Comparison of ENCODE assay signal across 12 mouse cellular contexts in the genomic region with DNA sequence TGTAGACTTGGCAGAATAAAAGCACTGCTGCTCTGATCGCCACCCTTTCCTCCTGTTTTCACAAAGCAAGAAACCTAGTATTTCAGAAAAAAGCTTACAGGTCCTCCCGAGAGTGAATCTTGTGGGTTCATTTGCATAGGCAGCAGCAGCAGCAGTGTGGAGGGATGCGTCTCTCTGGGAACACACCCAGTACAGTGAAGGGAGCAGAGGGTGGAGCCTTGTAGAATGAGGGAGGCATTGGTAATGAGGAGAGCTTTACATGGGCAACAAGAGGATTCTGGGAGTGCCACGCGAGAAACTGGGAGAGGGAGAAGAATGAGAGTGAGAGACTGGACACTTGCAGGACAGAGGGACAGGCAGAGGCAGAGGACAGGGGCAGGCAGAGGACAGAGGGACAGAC. TPM values are rescaled to one million over a fixed set of nuclear protein-coding genes. Genes with fewer than 3 reads are reported as not detected.
DNase-seq lines count a peak whose midpoint lies in the region; ATAC-seq and TF ChIP-seq lines count a peak whose summit lies in the region.
"Had no signal": no experiment of that assay in that cellular context is flagged by ENCODE, and none has a peak within 500 bp of the region (broad histone marks: within the 10 kb centered on the region; RNA-seq: fewer than 3 reads in every experiment).

No protein-coding gene starts in this region.

- no peak overlapping the region for H3K4me3 ChIP-seq in kidney, postnatal 0 days (replicated peaks; ENCODE audit: low read depth, low read length)
- H3K4me3 ChIP-seq in erythroblast, embryonic 14.5 days (replicated peaks): peak overlapping the region; percentile 7
- H3K4me3 ChIP-seq: embryonic facial prominence, embryonic 15.5 days; heart, adult 2 months had no signal

- no peaks in the 10 kb centered on the region for H3K27me3 ChIP-seq in kidney, postnatal 0 days (ENCODE audit: insufficient read depth, low read length)
- no peaks in the 10 kb centered on the region for H3K27me3 ChIP-seq in erythroblast, embryonic 14.5 days (ENCODE audit: control insufficient read depth)
- H3K27me3 ChIP-seq: Patski had no signal

- TF ChIP-seq CTCF in kidney, postnatal 0 days (IDR thresholded peaks at IDR 0.05; ENCODE audit: low read depth): no peak

- H3K9me3 ChIP-seq in kidney, postnatal 0 days (replicated peaks; ENCODE audit: low read length): no peaks in the 10 kb centered on the region
- H3K9me3 ChIP-seq in erythroblast, embryonic 14.5 days (ENCODE audit: control insufficient read depth, low read length): no peaks in the 10 kb centered on the region
- H3K9me3 ChIP-seq: embryonic facial prominence, embryonic 15.5 days had no signal

- no peak overlapping the region for H3K27ac ChIP-seq in kidney, postnatal 0 days
- H3K27ac ChIP-seq: embryonic facial prominence, embryonic 15.5 days; heart, adult 2 months had no signal

- no peak overlapping the region for H3K4me2 ChIP-seq in kidney, postnatal 0 days (ENCODE audit: low read length)
- H3K4me2 ChIP-seq: embryonic facial prominence, embryonic 15.5 days had no signal

- no peaks in the 10 kb centered on the region for H3K4me1 ChIP-seq in kidney, postnatal 0 days (replicated peaks; ENCODE audit: insufficient read depth, low read length)
- H3K4me1 ChIP-seq in erythroblast, embryonic 14.5 days (ENCODE audit: control insufficient read depth): peaks cover 67% of the 10 kb centered on the region

- H3K36me3 ChIP-seq in kidney, postnatal 0 days (ENCODE audit: insufficient read depth, low read length): no peaks in the 10 kb centered on the region
- H3K36me3 ChIP-seq in erythroblast, embryonic 14.5 days (ENCODE audit: control insufficient read depth): peaks cover 34% of the 10 kb centered on the region
- H3K36me3 ChIP-seq: embryonic facial prominence, embryonic 15.5 days had no signal

- DNase-seq in kidney, postnatal 0 days (ENCODE audit: low spot score): peak; percentile 27
- DNase-seq in kidney, postnatal 10 days: no peak
- DNase-seq in spleen, adult 12 weeks (ENCODE audit: low spot score): peak; percentile 19
- DNase-seq in spleen, postnatal 14 days (ENCODE audit: low spot score in 2 of 2): no peak
- no peak for DNase-seq in ovary, adult 18-20 months (ENCODE audit: low spot score)
- DNase-seq in left cerebral cortex, postnatal 4 days: no peak
- DNase-seq in layer of hippocampus, adult 8-10 months (ENCODE audit: low spot score in 2 of 2): no peak
- DNase-seq: heart, adult 2 months; thymus, postnatal 25 days had no signal

- intact Hi-C loops in left cerebral cortex, postnatal 4 days (cut with DNase I): no loop called here

- no peak overlapping the region for H3K9ac ChIP-seq in kidney, postnatal 0 days (ENCODE audit: low read depth, low read length)
- H3K9ac ChIP-seq: embryonic facial prominence, embryonic 15.5 days had no signal

- 33% methylated on average over 5 of the region's 5 CpGs for WGBS in kidney, postnatal 0 days

- no peak for ATAC-seq in kidney, postnatal 0 days (replicated peaks; ENCODE audit: low FRiP score, low read depth)
- ATAC-seq: Patski had no signal

RNA-seq across cellular contexts. Expression of gene Dop1b, which starts 2.7 kb away (rescaled TPM):
- 22.5 and 23.6 TPM in 2 replicates for polyA plus RNA-seq in kidney, postnatal 0 days (2015; fragmentation: Nextera tagmentation; extraction: Ambion mirVana)
- 2.8 and 3.1 TPM in 2 replicates for polyA plus RNA-seq in erythroblast, embryonic 14.5 days (2012)
- total RNA-seq in left cerebral cortex, postnatal 4 days (2021): 10 to 100 TPM; 94.6 to 97.1 TPM
- 100 to 1,000 TPM in 3 of 4 experiments, 10 to 100 TPM in 1; 88.7 to 126 (median 112) TPM for total RNA-seq in layer of hippocampus, adult 8-10 months (2022)

RNA-seq across cellular contexts. Expression of gene Cbr3, which starts 31.4 kb away (rescaled TPM):
- polyA plus RNA-seq in kidney, postnatal 0 days (2015; fragmentation: Nextera tagmentation; extraction: Ambion mirVana): 8.6 and 9.6 TPM in 2 replicates
- polyA plus RNA-seq in erythroblast, embryonic 14.5 days (2012): not detected in 2 replicates
- total RNA-seq in left cerebral cortex, postnatal 4 days (2021): 1 to 10 TPM; 7.3 to 8.1 TPM
- 10 to 100 TPM; 16.9 to 19.0 (median 17.5) TPM for total RNA-seq in layer of hippocampus, adult 8-10 months (2022)

Comparison
In these comparisons a context has a peak if more than half of its experiments do, and no peak if none do; other contexts are left out.
1. DNase-seq: peak in kidney, postnatal 0 days (single experiment) and spleen, adult 12 weeks (single experiment); none in kidney, postnatal 10 days (single experiment), spleen, postnatal 14 days (0 of 2), ovary, adult 18-20 months (single experiment), left cerebral cortex, postnatal 4 days (single experiment) and layer of hippocampus, adult 8-10 months (0 of 2).